Mouse (Mus musculus) forebrain, postnatal 0 days (tissue): ENCODE measurements at regions not wholly inside any gene's neighbourhood (a gene's known extent, or its start where the extent isn't known, plus 50 kb on each side); places are given as distances from the start of the nearest gene placed in this dataset.

Source experiments
- ATAC-seq: fragments of 200-750 bp; cut with Nextera tagmentation; 2 replicates; pipeline ENCODE4 v1.8.0; 2017; ENCODE audit warnings: mild to moderate bottlenecking, moderate library complexity
- DNase-seq: peaks from one replicate; pipeline ENCODE4 v3.0.0-alpha.2; 2015
- H3K27ac ChIP-seq: fragments of 300-500 bp; sonication (generic); 2 replicates; pipeline ENCODE4 v1.5.1; 2014; ENCODE audit warnings: low read depth, mild to moderate bottlenecking, antibody characterized with exemption, low read length, moderate library complexity, mixed read lengths
- H3K27me3 ChIP-seq: fragments of 300-500 bp; sonication (generic); 2 replicates; pipeline ENCODE4 v1.6.1; 2014; ENCODE audit warnings: mild to moderate bottlenecking, low read length, mixed read lengths; ENCODE audit not compliant: insufficient read depth
- H3K36me3 ChIP-seq: fragments of 300-500 bp; sonication (generic); 2 replicates; pipeline ENCODE4 v1.6.1; 2014; ENCODE audit warnings: mild to moderate bottlenecking, moderate library complexity; ENCODE audit not compliant: insufficient read depth
- H3K4me1 ChIP-seq: fragments of 300-500 bp; sonication (generic); 2 replicates; pipeline ENCODE4 v1.6.1; 2014; ENCODE audit warnings: antibody characterized with exemption; ENCODE audit not compliant: insufficient read depth
- H3K4me2 ChIP-seq: fragments of 300-500 bp; sonication (generic); 2 replicates; pipeline ENCODE4 v1.6.1; 2014; ENCODE audit warnings: low read depth, mild to moderate bottlenecking, moderate library complexity
- H3K4me3 ChIP-seq: fragments of 300-500 bp; sonication (generic); 2 replicates; pipeline ENCODE4 v1.5.1; 2014; ENCODE audit warnings: low read depth, low read length, mixed read lengths
- H3K9ac ChIP-seq: fragments of 300-500 bp; sonication (generic); 2 replicates; pipeline ENCODE4 v1.6.1; 2014; ENCODE audit warnings: mild to moderate bottlenecking
- H3K9me3 ChIP-seq: fragments of 300-500 bp; sonication (generic); 2 replicates; pipeline ENCODE4 v1.6.1; 2016; ENCODE audit warnings: low read length
- CTCF ChIP-seq: sonication (generic); IDR thresholded peaks from 2 replicates; pipeline ENCODE4 v1.5.1; 2016; ENCODE audit warnings: antibody characterized with exemption, control low read depth, low read depth
- WGBS: fragments of 180-500 bp; shearing (Covaris S2); extraction: QIAGEN DNeasy Blood & Tissue Kit; methylation state at CpG from one replicate; pipeline ENCODE4 v1.1.7; 2014; 5-methylcytosine and 5-hydroxymethylcytosine counted together

- H3K36me3 ChIP-seq, result no peaks in the 10 kb centered on the region
- no peaks in the 10 kb centered on the region for H3K4me1 ChIP-seq
- H3K9ac ChIP-seq, result no peak overlapping the region
- no peak overlapping the region for H3K4me2 ChIP-seq
- no peak overlapping the region for H3K27ac ChIP-seq
- ATAC-seq (no peak), DNase-seq (no peak)
- no peaks in the 10 kb centered on the region for H3K27me3 ChIP-seq
- 86% methylated on average over 3 of the region's 3 CpGs for WGBS
- H3K9me3 ChIP-seq, result no peaks in the 10 kb centered on the region
- 0 out of 2 replicates have a peak, but pooled peaks have one; percentile 4 for TF ChIP-seq CTCF
- H3K4me3 ChIP-seq, result no peak overlapping the region
These were observed 176.4 kb upstream of the Azi2 start for GRCm38 (mm10) chr9:117863944-117864343.

- TF ChIP-seq CTCF, result no peak
- no peaks in the 10 kb centered on the region for H3K36me3 ChIP-seq
- H3K27ac ChIP-seq, result no peak overlapping the region
- DNase-seq (no peak), ATAC-seq (no peak)
- no peaks in the 10 kb centered on the region for H3K9me3 ChIP-seq
- 93% methylated on average over 6 of the region's 6 CpGs for WGBS
- H3K4me2 ChIP-seq, result no peak overlapping the region
- H3K4me3 ChIP-seq, result no peak overlapping the region
- H3K27me3 ChIP-seq, result no peaks in the 10 kb centered on the region
- H3K4me1 ChIP-seq, result no peaks in the 10 kb centered on the region
- no peak overlapping the region for H3K9ac ChIP-seq
These were observed 177.0 kb upstream of the Azi2 start for GRCm38 (mm10) chr9:117863318-117863717.

GRCm38 (mm10) chr9:117859580-117860045 lies 180.7 kb upstream of the Azi2 start:
- ATAC-seq (peak; percentile 47; the same call in 1 of the 2 replicates), DNase-seq (no peak)
- Histone ChIP-seq H3K27me3 (no peaks in the 10 kb centered on the region), H3K4me1 (no peaks in the 10 kb centered on the region), H3K9me3 (no peaks in the 10 kb centered on the region), H3K36me3 (no peaks in the 10 kb centered on the region), H3K27ac (no peak overlapping the region), H3K9ac (no peak overlapping the region), H3K4me3 (no peak overlapping the region), H3K4me2 (no peak overlapping the region)
- 70% methylated on average over 16 of the region's 16 CpGs for WGBS
- TF ChIP-seq CTCF, result no peak

GRCm38 (mm10) chr9:117843531-117843930 lies 196.8 kb upstream of the Azi2 start:
- H3K4me1 ChIP-seq, result no peaks in the 10 kb centered on the region
- DNase-seq (no peak), ATAC-seq (no peak)
- no peaks in the 10 kb centered on the region for H3K36me3 ChIP-seq
- WGBS, result 43% methylated on average over 4 of the region's 4 CpGs
- no peak for TF ChIP-seq CTCF
- H3K4me3 ChIP-seq, result no peak overlapping the region
- no peak overlapping the region for H3K27ac ChIP-seq
- H3K4me2 ChIP-seq, result no peak overlapping the region
- H3K27me3 ChIP-seq, result no peaks in the 10 kb centered on the region
- H3K9ac ChIP-seq, result no peak overlapping the region
- H3K9me3 ChIP-seq, result no peaks in the 10 kb centered on the region

- H3K4me1 ChIP-seq, result no peaks in the 10 kb centered on the region
- no peaks in the 10 kb centered on the region for H3K36me3 ChIP-seq
- TF ChIP-seq CTCF, result no peak
- H3K4me2 ChIP-seq, result 0 out of 2 replicates have a peak overlapping the region, but pooled peaks have one; percentile 2
- H3K9ac ChIP-seq, result no peak overlapping the region
- ATAC-seq (no peak; the same call in 1 of the 2 replicates), DNase-seq (no peak)
- no peaks in the 10 kb centered on the region for H3K9me3 ChIP-seq
- H3K27me3 ChIP-seq, result no peaks in the 10 kb centered on the region
- H3K27ac ChIP-seq, result no peak overlapping the region
- H3K4me3 ChIP-seq, result no peak overlapping the region
- 24% methylated on average over 12 of the region's 12 CpGs for WGBS
These were observed 203.5 kb upstream of the Azi2 start for GRCm38 (mm10) chr9:117836696-117837380.

- DNase-seq, result no peak
- Histone ChIP-seq H3K9me3 (no peaks in the 10 kb centered on the region), H3K4me1 (no peaks in the 10 kb centered on the region), H3K4me2 (no peak overlapping the region), H3K27ac (no peak overlapping the region), H3K4me3 (no peak overlapping the region), H3K9ac (no peak overlapping the region), H3K27me3 (no peaks in the 10 kb centered on the region), H3K36me3 (no peaks in the 10 kb centered on the region)
- 80% methylated on average over 6 of the region's 6 CpGs for WGBS
- no peak for ATAC-seq
- TF ChIP-seq CTCF, result no peak
These were observed 203.9 kb upstream of the Rbms3 start for GRCm38 (mm10) chr9:117833586-117833985.

- ATAC-seq (peak; percentile 53), DNase-seq (no peak)
- Histone ChIP-seq H3K36me3 (no peaks in the 10 kb centered on the region), H3K9me3 (no peaks in the 10 kb centered on the region), H3K27ac (no peak overlapping the region), H3K4me3 (no peak overlapping the region), H3K4me2 (no peak overlapping the region), H3K4me1 (no peaks in the 10 kb centered on the region), H3K27me3 (no peaks in the 10 kb centered on the region), H3K9ac (no peak overlapping the region)
- 17% methylated on average over 4 of the region's 4 CpGs for WGBS
- TF ChIP-seq CTCF, result no peak
These were observed 184.9 kb upstream of the Rbms3 start for GRCm38 (mm10) chr9:117814661-117815060.
